Mouse (Mus musculus): ENCODE results near the gene Lysmd4. TPM values are rescaled to one million over a fixed set of nuclear protein-coding genes. Genes with fewer than 3 reads are reported as not detected.
A peak's percentile ranks its signal among the peaks of the same experiment; 100 is the strongest.

Lysmd4 gene
- polyA plus RNA-seq, 1 experiment from 2014 or later: 7.8 TPM

DNA sequence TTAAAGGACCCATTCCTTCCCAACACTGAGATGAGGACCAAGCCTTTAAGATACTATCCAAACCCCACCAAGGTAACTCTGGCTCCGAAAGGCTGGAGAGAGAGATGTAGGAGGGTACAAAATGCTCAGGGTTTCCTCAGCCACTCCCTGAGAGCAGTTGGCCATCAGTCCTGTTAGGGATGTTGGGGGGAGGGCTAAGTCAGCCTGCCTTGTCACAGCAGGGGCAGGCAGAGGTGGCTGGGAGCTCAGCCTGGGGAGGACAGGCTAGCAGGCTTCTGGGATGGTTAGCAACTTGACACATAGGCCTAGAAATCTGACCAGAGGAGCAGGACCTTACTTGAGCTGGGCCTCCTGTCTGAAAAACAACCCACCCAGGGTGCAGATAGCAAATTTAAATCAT is 5.2 kb downstream of the Lysmd4 start:
- H3K36me3 ChIP-seq (ENCODE audit: control insufficient read depth, insufficient read depth, low read length): 0 out of 2 replicates have a peak, but pooled peaks cover 8% of the 10 kb centered on the region
- no peaks in the 10 kb centered on the region for H3K9me3 ChIP-seq (replicated peaks; ENCODE audit: control insufficient read depth, low read length)
- H3K9ac ChIP-seq (ENCODE audit: low read depth, low read length): no peak overlapping the region
- ATAC-seq (replicated peaks; ENCODE audit: insufficient number of reproducible peaks, low FRiP score, low TSS enrichment): no peak
- no peak overlapping the region for H3K4me2 ChIP-seq
- no peak overlapping the region for H3K27ac ChIP-seq (ENCODE audit: low read depth, low read length)
- no peaks in the 10 kb centered on the region for H3K27me3 ChIP-seq (ENCODE audit: control insufficient read depth, insufficient read depth, low read length)
- peaks cover 20% of the 10 kb centered on the region for H3K4me1 ChIP-seq (ENCODE audit: control insufficient read depth, insufficient read depth, low read length)
- 58% methylated on average over 1 of the region's 1 CpGs for WGBS (ENCODE audit: insufficient replicate concordance)
- no peak overlapping the region for H3K4me3 ChIP-seq (ENCODE audit: low read depth, low read length)

DNA sequence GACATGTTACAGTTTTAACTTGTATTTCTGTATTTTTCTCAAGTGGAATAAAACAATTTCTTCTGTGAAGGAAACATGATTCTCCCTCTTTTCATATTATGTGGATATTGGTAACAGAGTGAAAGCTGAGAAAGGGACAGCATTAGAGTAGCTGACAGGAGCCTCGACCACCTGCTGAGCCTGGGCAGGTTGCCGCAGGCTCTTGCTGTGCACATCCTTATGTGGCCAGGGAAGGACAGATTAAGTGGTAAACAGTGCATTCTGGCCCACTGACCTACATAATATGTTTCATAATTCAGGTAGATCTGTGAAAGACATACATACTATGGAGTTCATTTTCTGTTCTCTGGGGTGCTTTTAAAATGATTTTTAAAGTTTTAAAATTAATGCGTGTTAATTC is 6.0 kb downstream of the Lysmd4 start:
- Histone ChIP-seq H3K9ac (ENCODE audit: low read depth, low read length) (no peak overlapping the region), H3K9me3 (replicated peaks; ENCODE audit: control insufficient read depth, low read length) (no peaks in the 10 kb centered on the region), H3K4me3 (ENCODE audit: low read depth, low read length) (no peak overlapping the region), H3K27me3 (ENCODE audit: control insufficient read depth, insufficient read depth, low read length) (no peaks in the 10 kb centered on the region), H3K4me1 (ENCODE audit: control insufficient read depth, insufficient read depth, low read length) (peaks cover 15% of the 10 kb centered on the region; the same call in 1 of the 2 replicates), H3K4me2 (no peak overlapping the region), H3K27ac (ENCODE audit: low read depth, low read length) (no peak overlapping the region; the same call in 1 of the 2 replicates), H3K36me3 (ENCODE audit: control insufficient read depth, insufficient read depth, low read length) (0 out of 2 replicates have a peak, but pooled peaks cover 8% of the 10 kb centered on the region)
- no peak for ATAC-seq (replicated peaks; ENCODE audit: insufficient number of reproducible peaks, low FRiP score, low TSS enrichment)
- WGBS (ENCODE audit: insufficient replicate concordance): 69% methylated on average over 3 of the region's 3 CpGs

DNA sequence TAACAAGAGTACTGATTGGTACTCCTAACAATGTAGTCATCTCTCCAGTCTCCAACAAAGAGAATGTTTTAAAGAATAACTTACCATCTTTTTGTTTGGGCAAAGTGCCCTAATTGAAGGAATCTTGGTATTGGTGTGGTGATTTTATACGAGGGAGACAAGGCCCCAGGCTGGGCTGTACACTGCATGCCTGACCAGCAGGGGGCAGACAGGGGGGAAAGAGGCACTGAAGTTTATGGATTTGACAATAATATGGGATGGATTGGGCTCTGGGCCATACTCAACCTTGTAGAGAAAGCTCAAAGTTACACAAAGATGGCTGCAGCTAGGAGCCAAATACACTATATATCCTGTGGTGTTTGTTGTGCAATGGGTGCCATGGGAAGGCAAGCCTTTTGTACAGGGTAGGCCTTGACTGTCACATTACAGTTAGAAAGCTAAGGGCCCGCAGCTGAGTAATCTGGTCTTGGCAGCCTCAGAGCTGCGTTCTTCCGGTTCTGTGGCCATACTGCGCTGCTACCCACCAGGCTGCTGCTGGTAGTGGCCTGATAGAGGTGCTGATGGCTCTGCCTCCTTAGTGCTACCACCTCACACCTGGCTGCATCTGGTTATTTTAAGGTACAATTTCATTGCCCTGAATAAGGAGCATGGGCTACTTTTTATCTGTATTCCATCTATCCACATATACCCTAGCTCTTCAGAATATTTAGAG is 6.7 kb downstream of the Lysmd4 start:
- Histone ChIP-seq H3K4me2 (no peak overlapping the region), H3K9ac (ENCODE audit: low read depth, low read length) (no peak overlapping the region), H3K9me3 (replicated peaks; ENCODE audit: control insufficient read depth, low read length) (no peaks in the 10 kb centered on the region), H3K27me3 (ENCODE audit: control insufficient read depth, insufficient read depth, low read length) (no peaks in the 10 kb centered on the region), H3K27ac (ENCODE audit: low read depth, low read length) (no peak overlapping the region), H3K4me1 (ENCODE audit: control insufficient read depth, insufficient read depth, low read length) (peaks cover 15% of the 10 kb centered on the region; the same call in 1 of the 2 replicates), H3K4me3 (ENCODE audit: low read depth, low read length) (no peak overlapping the region), H3K36me3 (ENCODE audit: control insufficient read depth, insufficient read depth, low read length) (0 out of 2 replicates have a peak, but pooled peaks cover 8% of the 10 kb centered on the region)
- ATAC-seq (replicated peaks; ENCODE audit: insufficient number of reproducible peaks, low FRiP score, low TSS enrichment): no peak
- WGBS (ENCODE audit: insufficient replicate concordance): 84% methylated on average over 5 of the region's 5 CpGs

DNA sequence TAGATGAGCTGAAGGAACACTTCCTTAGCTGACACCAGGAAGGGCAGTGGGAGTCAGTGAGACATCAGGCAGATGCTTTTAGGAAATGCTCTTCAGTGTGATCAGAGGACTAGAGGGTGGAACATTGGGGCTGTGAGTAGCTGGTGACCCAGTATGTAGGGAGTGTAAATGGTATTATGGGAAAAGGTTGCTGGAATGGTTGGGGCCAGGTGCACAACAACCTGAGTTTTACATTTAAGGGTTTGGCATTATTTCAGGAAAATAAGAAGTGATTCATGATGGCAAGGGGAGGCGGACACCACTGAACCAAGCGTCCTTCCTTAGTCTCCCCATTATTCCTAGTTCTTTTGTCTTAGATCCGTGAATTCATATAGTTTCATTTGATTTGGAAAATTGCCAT is 7.4 kb downstream of the Lysmd4 start:
- Histone ChIP-seq H3K4me2 (no peak overlapping the region), H3K9me3 (replicated peaks; ENCODE audit: control insufficient read depth, low read length) (no peaks in the 10 kb centered on the region), H3K4me1 (ENCODE audit: control insufficient read depth, insufficient read depth, low read length) (peaks cover 15% of the 10 kb centered on the region; the same call in 1 of the 2 replicates), H3K27ac (ENCODE audit: low read depth, low read length) (no peak overlapping the region), H3K27me3 (ENCODE audit: control insufficient read depth, insufficient read depth, low read length) (no peaks in the 10 kb centered on the region), H3K9ac (ENCODE audit: low read depth, low read length) (no peak overlapping the region; the same call in 1 of the 2 replicates), H3K36me3 (ENCODE audit: control insufficient read depth, insufficient read depth, low read length) (peaks cover 10% of the 10 kb centered on the region; the same call in 1 of the 2 replicates), H3K4me3 (ENCODE audit: low read depth, low read length) (no peak overlapping the region)
- no peak for ATAC-seq (replicated peaks; ENCODE audit: insufficient number of reproducible peaks, low FRiP score, low TSS enrichment)
- WGBS (ENCODE audit: insufficient replicate concordance): 87% methylated on average over 3 of the region's 3 CpGs

DNA sequence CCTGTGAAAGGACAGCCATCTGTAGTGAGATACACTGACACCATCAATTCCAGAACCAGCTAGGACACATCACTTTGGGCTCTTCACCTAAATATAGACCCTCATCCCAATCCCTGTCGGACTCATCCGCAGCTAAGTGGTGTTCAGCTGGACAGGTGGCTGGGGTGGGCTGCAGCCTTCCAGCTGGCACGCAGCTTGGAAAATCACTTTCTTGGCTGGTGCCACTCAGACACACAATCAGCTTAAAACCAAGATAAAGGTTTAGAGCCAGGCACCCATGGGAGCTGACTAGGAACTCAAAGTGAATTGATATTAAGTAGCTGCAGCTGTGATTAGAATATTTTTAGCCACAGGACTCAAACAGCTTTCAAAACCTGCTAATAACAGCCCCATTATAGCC is 7.9 kb downstream of the Lysmd4 start:
- Histone ChIP-seq H3K4me2 (no peak overlapping the region), H3K4me3 (ENCODE audit: low read depth, low read length) (no peak overlapping the region), H3K9ac (ENCODE audit: low read depth, low read length) (no peak overlapping the region), H3K4me1 (ENCODE audit: control insufficient read depth, insufficient read depth, low read length) (peaks cover 15% of the 10 kb centered on the region; the same call in 1 of the 2 replicates), H3K27me3 (ENCODE audit: control insufficient read depth, insufficient read depth, low read length) (no peaks in the 10 kb centered on the region), H3K36me3 (ENCODE audit: control insufficient read depth, insufficient read depth, low read length) (peaks cover 13% of the 10 kb centered on the region; the same call in 1 of the 2 replicates), H3K9me3 (replicated peaks; ENCODE audit: control insufficient read depth, low read length) (no peaks in the 10 kb centered on the region), H3K27ac (ENCODE audit: low read depth, low read length) (peak overlapping the region; percentile 48)
- ATAC-seq (replicated peaks; ENCODE audit: insufficient number of reproducible peaks, low FRiP score, low TSS enrichment): no peak
- WGBS (ENCODE audit: insufficient replicate concordance): 46% methylated on average over 3 of the region's 3 CpGs

DNA sequence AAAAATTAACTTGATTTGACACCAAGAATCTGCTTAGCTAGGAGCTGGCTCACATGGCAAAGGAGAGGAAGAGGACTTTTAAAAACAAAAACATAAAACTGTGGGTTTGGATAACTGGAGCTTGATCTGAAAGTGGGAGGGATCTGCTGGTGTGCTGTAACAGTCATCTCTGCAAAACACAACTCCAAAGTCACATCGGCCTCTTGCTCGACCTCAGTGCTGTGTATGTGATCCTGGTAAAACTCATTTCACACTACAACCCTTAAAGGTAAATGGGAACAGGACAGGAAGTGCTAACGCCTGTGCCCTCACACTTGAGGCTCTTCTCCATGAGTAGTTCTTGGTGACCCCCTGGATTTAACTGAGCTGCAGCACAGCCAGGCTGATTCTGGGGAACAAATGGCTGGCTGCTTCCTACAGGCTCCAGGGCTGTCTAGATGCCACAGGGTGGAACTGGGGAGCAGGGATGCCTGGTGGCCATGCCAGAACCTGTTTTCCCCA is 8.3 kb downstream of the Lysmd4 start:
- no peak overlapping the region for H3K9ac ChIP-seq (ENCODE audit: low read depth, low read length)
- peaks cover 15% of the 10 kb centered on the region for H3K36me3 ChIP-seq (ENCODE audit: control insufficient read depth, insufficient read depth, low read length)
- H3K9me3 ChIP-seq (replicated peaks; ENCODE audit: control insufficient read depth, low read length): no peaks in the 10 kb centered on the region
- H3K4me3 ChIP-seq (ENCODE audit: low read depth, low read length): no peak overlapping the region
- peaks cover 15% of the 10 kb centered on the region; the same call in 1 of the 2 replicates for H3K4me1 ChIP-seq (ENCODE audit: control insufficient read depth, insufficient read depth, low read length)
- no peaks in the 10 kb centered on the region for H3K27me3 ChIP-seq (ENCODE audit: control insufficient read depth, insufficient read depth, low read length)
- H3K4me2 ChIP-seq: no peak overlapping the region
- H3K27ac ChIP-seq (ENCODE audit: low read depth, low read length): peak overlapping the region; percentile 48
- no peak for ATAC-seq (replicated peaks; ENCODE audit: insufficient number of reproducible peaks, low FRiP score, low TSS enrichment)
- 44% methylated on average over 3 of the region's 3 CpGs for WGBS (ENCODE audit: insufficient replicate concordance)

DNA sequence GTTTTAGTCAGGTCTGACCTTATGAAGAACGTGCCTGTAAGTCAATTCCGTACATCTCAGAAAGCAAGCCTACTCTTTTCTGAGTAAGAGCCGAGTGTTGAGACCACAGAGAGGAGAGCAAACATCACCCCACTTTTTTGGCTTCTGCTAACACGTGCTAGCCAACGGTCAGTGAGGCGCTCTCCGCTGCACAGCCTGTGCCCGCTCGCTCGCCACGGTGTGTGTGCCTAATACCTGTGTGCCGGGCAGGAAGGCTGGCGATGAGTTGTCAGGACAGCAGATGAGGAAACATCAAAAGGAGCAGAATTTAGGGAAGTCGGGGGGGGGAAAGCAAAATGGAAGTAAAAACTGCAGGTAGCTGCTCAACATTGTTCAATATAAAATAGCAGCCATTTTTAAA is 10.2 kb downstream of the Lysmd4 start:
- Histone ChIP-seq H3K4me2 (no peak overlapping the region), H3K4me3 (ENCODE audit: low read depth, low read length) (no peak overlapping the region), H3K27me3 (ENCODE audit: control insufficient read depth, insufficient read depth, low read length) (no peaks in the 10 kb centered on the region), H3K36me3 (ENCODE audit: control insufficient read depth, insufficient read depth, low read length) (peaks cover 15% of the 10 kb centered on the region), H3K9me3 (replicated peaks; ENCODE audit: control insufficient read depth, low read length) (no peaks in the 10 kb centered on the region), H3K4me1 (ENCODE audit: control insufficient read depth, insufficient read depth, low read length) (peaks cover 15% of the 10 kb centered on the region; the same call in 1 of the 2 replicates), H3K27ac (ENCODE audit: low read depth, low read length) (no peak overlapping the region), H3K9ac (ENCODE audit: low read depth, low read length) (no peak overlapping the region)
- no peak for ATAC-seq (replicated peaks; ENCODE audit: insufficient number of reproducible peaks, low FRiP score, low TSS enrichment)
- WGBS (ENCODE audit: insufficient replicate concordance): 93% methylated on average over 14 of the region's 14 CpGs

DNA sequence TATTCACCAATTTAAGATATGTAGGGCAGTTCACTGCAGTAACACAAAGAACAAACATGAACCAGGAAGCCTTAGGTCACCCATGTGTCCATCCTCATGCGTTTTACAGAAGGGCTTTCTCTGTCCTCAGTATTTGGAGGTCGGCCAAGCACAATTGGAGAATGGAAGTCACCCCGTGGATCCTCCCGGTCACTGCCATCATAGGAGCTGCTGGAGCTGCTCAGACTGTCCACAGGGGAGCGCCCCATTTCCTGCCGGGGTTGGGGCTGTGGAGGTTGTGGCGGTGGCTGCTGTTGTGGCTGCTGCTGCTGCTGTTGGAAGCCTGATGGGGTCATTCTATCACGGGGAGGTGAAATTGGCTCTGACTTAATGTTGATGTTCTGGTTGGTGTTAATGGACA is 12.5 kb downstream of the Lysmd4 start:
- Histone ChIP-seq H3K9me3 (replicated peaks; ENCODE audit: control insufficient read depth, low read length) (no peaks in the 10 kb centered on the region), H3K4me3 (ENCODE audit: low read depth, low read length) (no peak overlapping the region), H3K36me3 (ENCODE audit: control insufficient read depth, insufficient read depth, low read length) (peaks cover 20% of the 10 kb centered on the region), H3K27ac (ENCODE audit: low read depth, low read length) (no peak overlapping the region), H3K4me2 (no peak overlapping the region), H3K4me1 (ENCODE audit: control insufficient read depth, insufficient read depth, low read length) (peaks cover 11% of the 10 kb centered on the region; the same call in 1 of the 2 replicates), H3K27me3 (ENCODE audit: control insufficient read depth, insufficient read depth, low read length) (no peaks in the 10 kb centered on the region), H3K9ac (ENCODE audit: low read depth, low read length) (no peak overlapping the region)
- ATAC-seq (replicated peaks; ENCODE audit: insufficient number of reproducible peaks, low FRiP score, low TSS enrichment): peak; percentile 59; the same call in 1 of the 2 replicates
- 72% methylated on average over 8 of the region's 8 CpGs for WGBS (ENCODE audit: insufficient replicate concordance)

Measured in heart, embryonic 11.5 days (tissue).